Mouse (Mus musculus) thymus, postnatal 10 days (tissue): ENCODE measurements around the gene Gaa.
"Not testable (repeated sequence)": the region's sequence is repeated elsewhere in the genome, so short reads cannot be mapped to it uniquely, and the experiment has no call there.

Experiments
- DNase-seq, 2 experiments: peaks; one replicate each; pipeline ENCODE4 v3.0.0; 2021; ENCODE audit warnings: low spot score in 2 of 2

Gaa gene

DNA sequence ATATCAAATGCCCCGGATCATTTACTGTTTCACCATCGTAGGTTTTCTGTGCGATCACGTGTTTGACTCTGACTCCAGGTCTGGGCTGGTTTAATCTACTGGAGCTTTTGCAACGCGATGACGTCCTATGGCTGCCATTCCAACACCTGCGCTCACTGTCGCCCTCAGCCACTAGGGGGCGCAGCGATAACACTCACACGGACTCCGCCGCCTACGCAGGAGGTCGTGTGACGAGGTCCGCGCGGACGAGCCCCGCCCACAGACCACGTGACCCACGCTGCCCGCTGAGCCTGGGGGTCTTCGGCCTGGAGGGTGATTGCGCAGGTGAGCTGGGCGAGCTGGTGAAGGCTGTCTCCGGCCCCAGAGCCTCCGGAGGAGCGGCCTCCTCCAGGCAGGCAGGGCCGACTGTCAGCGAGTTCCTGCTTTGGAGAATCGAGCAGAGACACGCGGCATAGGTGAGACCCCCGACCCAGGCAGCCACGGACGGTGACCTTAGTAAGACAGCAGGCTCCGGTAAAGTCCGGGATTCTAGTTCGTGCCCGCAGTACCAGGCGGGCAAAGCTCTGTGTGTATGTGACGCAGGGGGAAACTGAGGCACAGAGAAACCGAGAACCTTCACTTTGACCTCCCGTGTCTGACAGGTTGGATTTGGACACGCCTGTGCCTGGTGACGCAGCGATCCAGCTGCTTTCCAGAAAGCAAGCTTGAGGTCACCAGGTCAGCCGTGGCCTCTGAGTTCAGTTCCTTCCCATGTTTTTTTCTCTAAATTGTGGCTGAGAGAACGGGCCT is at the start of gene Gaa:
Gaa (plus strand) TSS at position 120 of the 789 bp plus-strand sequence.
- DNase-seq: peak; percentile 91 to 98

DNA sequence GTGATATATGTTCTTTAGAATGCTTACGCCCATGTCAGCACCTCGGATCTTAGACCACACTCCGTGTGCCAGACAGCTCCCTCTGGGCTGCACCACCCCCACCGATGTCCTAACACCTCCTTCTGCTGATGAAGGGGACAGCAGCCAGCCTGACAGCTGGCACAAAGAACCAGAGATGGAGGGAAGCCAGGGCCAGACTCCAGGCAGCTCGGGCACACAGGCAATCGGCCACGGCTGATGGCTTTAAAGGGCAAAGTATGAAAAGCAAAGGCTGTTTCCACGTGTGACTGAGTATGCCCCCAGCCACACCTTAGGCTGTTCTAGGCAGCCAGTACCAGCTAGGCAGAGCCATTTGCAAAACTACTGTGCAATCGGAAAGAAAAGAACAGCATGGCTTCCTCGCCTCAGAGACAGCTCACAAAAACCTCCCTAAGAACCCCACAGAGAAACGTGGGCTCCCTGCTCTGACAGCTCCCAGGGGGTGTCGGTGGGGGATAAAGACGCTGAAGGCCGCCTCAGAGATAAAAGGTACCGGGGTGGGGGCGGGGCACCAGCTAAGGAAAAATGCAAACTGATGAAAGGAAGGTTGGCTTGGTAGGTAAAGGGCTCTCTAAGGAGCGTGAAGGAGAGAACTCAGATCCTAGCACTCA is 47.7 kb upstream of the Gaa start:
- DNase-seq: no peak

DNA sequence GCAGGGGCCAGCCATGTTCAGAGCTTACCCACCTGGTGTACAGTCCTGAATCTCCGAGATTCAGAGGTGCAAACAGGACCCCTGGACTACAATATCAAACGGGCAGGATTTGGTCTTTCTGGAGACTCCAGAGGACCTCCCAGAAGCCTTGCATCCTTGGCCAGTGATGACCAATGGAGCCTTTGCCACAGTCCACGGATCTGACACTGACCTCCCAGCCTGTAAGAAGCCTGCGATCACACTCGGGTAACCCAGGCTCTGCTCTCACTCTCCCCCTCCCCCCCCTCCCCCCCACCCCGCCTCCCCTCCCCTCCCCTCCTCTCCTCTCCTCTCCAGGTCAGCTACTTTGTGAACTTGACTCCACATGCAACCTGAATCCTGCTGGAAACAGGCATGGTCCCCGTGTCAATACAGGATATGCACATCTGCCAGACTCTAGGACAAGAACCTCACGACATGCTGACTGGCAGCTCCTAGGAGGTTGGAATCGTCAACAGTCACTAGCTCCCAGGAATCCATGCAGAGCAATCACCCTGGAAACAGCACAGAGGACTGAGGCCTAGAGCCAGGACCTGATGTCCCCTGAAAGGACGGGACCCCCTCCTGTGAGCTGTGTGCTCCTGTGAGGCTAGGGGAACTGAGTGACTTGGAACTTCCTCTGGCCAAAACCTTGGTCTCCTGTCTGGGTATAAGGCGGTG is 45.7 kb upstream of the Gaa start:
- no peak for DNase-seq

DNA sequence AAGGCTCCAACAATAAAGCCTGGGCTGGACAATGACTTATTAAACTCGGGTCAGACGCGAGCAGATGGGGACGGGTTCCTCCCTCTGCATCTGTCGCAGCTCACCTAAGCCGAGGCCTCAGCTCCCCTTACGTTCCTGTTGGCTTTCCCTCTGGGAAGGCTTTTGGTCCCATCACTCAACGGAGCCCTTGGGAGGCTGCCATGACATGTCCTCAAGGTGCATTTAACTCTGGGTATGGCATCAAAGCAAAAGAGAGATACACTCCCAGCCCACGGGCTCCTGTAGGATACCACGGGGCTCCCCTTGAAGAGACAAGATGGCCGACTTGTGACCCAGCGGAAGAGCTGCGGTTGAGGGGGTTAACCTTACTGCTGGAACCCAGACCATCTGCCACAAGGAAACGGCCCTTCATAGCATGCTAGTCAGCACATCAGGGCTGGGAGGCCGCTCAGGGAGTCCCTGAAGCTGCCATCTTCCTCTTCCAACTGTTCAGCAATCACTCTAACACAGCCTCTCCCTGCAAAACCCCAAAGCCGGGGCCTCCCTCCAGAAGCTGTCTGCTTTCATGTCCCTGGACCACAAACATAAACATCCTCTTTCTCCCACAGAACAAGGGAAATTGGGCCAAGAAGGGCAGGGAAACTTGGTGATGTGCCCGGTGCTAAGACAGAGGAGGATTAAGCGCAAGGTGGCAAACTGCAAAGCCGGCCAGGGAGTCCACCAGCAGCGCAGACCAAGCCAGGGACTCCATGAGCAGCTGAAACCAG is 44.4 kb upstream of the Gaa start:
- DNase-seq: no peak

DNA sequence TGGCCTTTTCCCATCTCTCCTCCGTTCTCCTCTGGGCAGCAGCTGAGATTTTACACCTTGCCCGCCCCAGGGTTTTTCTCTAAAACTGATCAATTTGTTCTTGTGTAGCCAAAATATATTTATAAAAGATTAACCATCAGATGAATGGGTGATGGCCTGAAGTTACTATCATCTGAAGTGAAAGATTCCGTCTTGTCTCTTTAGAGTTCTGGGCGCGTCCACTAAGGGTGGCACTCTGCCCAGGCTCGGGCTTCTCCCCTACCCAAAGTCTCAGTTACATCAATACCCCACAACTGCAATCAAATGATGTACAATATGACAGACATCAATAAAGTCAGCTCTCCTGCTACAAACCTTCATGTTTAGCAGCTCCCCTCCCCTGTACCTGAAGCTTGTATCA is 42.8 kb upstream of the Gaa start:
- DNase-seq: no peak

DNA sequence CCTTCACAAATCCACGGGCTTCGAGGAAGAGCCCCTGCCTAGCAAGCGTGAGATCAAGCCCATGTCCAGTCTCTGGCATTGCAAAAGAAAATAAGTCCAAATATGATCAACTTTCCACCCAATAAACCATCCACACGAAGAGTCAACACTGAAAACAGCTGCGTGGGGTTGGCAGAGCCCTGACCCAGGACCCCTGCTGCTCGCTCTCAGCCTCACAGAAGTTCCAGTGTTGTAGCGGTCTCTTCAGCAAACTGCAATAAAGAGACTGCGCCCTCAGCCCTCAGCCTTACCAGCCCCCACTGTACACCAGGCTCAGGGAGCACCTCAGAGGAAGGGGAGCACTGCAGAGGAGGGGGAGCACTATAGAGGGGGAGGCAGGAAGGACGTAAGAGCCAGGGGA is 42.1 kb upstream of the Gaa start:
- no peak for DNase-seq

DNA sequence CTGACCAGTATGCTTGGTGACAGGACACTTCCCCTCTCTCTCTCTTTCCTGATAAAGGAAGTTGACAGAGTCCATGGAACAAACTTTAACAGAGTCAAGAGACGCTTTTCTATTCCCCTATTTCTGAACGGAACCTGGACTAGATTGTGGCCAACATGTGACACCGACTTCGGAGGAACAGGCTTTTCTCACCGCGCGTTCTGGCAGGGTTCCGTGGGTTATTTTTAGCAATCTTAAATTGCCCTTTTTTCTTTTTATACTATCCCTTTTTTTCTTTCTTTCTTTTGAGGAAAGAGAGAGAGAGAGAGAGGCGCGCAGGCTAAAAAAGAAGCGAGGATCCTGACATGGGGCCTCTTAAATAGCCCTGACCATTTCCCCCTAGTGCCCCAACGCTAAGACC is 40.1 kb upstream of the Gaa start:
- no peak for DNase-seq

DNA sequence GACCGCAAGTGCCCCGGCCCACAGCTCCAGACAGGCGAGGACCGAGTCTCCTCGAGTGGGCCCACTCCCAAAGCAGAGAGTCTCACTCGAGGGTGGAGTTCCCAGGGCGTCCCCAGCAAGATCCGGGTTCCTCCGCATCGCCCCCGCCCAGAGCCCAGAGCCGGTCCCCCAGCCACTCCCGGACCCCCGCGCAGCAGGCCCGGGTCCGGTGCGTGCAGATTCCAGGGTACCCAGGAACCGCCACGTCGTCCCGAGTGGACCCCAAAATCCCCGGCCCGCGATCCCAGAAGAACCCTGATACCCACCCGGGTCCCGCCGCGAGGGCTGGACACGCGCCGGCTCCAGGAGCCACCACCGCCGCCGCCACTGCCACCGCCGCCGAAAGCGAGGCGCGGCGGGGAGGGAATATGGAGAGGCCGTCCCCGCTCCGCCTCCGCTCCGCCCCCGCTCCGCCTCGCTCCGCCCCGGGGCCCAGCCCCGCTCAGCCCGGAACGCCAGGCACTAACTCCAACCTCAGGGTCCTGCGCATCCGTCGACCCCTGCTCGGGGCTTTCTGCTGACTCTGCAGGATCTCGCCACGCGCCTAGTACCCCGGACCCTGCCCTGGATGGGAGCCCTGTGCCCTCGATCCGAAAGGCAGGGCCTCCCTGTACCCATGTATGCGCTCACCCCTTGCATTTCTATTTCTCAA is 39.5 kb upstream of the Gaa start, which contains the start of the genes Tbc1d16 and Ccdc40:
Tbc1d16 (minus strand) TSS at position 409 of the 691 bp plus-strand sequence.
Ccdc40 (plus strand) TSS at position 482 of the 691 bp plus-strand sequence.
- peak; percentile 34 to 53 for DNase-seq

DNA sequence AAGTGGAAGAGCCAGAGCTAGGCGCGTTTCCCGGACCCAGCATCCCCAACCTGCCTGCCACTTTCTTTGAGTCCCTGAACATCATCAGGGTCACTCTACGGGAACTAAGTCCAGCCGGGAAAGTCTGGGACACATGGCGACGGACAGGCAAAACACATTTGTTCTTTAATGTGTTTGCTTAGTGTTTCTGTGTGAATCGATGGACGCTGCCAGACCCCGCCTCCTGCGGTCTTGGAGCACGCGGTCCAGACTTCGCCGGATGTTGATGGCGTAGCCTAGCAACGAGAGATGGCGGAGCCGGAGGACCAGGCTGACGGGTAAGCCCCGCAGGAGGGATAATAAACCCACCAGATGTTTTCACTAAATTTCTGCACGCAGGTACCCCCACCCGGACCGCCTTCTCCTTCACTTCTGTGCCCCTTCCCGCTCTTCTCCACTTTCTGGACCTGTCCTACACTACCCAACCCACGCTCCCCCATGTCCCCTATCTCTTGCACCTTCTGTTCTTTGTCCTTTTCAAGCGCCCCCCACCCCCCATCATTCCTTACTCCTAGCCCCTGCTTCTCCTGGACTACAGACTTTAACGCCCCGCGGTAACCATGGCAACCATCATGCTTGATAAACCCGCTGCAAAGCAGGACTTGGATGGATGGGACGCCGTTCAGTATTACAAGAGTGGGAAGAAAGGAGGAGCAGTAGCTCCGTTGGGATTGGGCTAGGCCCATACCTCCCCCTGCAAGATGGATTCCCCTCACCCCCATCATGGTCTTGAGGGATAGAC is 38.7 kb upstream of the Gaa start:
- DNase-seq: peak in 1 of 2 experiments; percentile 40

DNA sequence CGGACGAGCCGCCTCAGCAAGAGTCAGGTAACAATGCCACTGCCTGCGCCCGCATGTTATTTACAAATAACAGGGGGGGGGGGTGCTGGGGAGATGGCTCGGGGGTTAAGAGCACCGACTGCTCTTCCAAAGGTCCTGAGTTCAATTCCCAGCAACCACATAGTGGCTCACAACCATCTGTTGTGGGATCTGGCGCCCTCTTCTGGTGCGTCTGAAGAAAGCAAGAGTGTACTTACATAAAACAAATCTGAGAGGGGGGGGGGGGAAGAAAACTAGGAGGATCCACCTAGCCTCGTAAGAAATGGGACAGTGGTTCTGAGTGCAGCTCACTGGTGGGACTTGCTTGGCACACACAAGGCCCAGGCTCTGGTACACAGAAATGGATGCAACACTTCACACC is 32.9 kb upstream of the Gaa start:
- no peak for DNase-seq

DNA sequence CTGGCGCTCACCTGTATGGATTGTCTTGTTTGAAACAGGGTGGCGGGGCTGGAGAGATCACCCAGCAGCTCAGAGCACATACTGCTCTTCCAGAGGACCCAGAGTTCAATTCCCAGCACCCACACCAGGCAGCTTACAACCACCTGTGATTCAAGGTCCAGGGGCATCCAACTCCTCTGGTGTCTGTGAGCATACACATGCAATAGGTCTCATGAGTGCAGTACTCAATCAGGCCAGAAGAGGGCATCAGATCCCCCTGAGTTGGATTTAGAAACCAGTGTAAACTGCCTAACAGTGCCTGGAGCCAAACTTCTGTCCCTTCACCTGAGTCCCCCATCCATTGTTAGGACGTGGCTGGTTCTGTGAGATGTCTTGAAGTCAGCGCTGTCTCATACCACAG is 32.1 kb upstream of the Gaa start:
- DNase-seq: peak; percentile 65 to 83

DNA sequence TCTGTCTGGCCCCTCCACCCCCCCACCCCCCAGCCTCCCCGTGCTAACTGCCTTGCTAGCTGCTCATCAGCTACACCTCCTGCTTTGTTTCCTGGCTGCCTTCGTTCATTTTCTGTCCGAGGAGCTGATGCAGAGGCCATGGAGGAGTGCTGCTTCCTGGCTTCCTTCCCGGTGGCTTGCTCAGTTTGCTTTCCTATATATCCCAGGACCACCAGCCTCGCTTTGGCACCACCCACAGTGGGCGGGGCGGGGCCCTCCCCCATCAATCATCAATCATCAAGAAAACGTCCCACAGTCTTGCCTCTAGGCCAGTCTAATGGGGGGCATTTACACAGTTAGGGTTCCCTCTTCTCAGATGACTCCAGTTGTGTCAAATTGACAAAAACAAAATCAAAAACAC is 31.3 kb upstream of the Gaa start:
- no peak for DNase-seq

DNA sequence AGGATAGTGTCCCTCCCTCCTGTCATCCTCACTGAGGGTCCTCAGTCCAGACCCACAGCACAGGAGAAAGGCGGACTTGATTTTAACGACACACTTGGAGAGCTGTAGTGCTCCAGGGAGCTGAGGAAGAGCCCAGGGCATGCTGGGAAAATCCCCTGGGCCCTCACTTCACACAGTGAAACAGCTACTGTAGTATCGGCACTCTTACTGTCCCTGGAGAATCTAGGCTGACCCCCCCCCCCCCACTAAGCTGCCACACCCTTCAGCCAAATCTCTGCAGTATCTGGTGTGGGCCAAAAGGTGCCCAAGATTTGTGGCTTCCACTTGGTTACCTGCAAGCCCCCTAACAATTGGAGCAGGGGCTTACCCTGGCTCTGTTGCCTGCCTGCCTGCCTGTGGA is 30.7 kb upstream of the Gaa start:
- DNase-seq: no peak

DNA sequence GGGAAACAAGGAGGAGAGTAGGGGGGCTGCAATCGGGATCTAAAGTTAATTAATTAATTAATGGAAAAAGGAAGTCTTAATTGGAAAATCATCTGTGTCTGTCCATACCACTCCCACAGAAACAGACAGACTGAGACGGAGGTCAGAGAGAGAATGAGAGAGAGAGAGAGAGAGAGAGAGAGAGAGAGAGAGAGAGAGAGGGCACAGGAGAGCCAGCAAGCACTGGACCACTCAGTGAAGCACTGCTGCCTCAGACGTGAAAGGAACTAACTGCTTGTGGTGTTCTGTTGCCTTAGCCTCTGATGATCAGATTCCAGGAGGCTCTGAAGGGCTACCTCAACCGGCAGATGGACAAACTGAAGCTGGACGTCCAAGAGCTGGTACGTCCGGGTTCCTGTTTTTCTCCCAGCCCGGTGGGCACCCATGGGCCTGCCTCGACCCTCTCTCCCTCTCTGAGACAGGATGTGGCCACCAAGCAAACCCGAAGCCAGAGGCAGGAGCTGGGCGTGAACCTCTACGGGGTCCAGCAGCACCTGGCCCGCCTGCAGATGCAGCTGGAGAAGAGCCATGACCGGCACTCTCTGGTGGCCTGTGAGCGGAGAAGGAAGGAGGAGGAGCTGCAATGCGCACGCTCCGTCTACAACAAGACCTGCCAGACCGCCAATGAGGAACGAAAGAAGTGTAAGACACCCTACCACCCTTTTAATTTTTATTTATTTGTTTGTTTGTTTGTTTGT is 30.0 kb upstream of the Gaa start:
- DNase-seq: peak; percentile 22 to 41

DNA sequence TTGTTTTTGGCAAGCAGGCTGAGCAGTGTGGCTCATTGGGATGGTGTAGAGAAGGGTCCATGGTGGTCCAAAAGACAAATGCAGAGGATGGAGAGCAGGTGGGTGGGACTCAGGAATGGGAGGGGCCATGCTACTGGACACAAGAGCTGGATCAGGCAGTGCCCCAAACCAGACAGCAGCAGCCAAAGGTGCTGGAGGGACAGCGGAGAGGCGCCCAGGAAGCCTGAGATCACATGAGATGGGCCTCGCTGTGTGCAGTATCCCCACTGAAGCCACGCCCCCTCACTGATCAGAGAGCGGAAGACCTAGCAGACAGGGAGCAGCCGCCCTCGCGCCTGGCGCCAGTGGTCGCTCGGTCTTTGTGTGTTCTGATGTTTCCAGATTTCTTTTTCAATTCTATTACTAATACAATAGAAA is 29.4 kb upstream of the Gaa start:
- peak; percentile 63 to 79 for DNase-seq

DNA sequence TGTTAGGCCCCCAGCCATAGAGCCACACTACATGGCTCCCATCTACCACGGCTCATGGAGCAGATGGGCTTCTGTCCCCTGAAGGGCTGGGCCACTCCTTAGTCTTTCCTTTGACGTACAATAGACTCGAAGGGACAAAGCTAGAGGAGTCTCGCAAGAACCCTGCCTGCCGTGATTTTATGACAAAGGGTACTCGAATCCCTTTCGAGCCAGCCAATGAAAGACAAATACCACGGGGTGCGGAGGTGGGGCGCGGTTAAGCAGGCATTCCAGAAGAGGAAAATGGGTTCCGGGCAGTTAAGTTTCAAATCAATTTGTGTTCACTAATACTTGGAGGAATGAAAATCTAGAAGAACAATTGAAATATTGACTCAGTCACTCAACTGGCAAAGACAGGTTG is 28.2 kb upstream of the Gaa start:
- DNase-seq: no peak

DNA sequence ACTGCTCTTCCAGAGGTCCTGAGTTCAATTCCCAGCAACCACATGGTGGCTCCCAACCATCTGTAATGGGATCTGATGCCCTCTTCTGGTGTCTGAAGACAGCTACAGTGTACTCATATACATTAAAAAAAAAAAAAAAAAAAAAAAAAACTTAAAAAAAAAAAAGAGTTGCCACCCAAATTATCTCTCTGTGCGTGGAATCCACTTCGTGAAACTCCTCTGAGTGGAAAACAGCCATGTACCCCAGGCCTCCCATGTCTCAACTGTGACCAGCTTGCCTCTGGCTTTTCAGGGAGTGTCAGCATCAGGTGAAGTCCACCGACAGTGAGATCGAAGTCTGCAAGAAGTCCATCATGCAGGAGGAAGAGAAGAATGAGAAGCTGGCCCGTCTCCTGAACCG is 22.1 kb upstream of the Gaa start:
- DNase-seq: not testable (repeated sequence)

DNA sequence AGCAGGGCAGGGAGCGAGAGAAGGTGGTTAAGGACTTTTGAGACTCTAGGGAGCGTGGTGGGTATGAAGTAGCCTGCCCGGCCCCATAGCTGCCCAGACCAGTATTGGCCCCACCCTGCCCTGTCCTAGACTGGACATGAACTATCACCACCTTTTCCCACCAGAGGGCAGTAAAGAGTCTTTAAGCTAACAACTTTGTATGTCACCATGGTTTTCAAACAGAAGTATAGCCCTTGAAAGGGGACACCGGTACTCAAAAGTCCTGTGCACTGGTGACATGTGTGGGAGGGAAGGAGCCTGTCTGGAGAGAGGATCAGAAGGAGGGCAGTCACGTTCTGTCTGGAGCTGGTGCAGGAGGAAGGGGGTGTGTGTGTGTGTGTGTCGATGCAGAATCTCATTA is 18.7 kb upstream of the Gaa start:
- peak in 1 of 2 experiments; percentile 61 for DNase-seq

DNA sequence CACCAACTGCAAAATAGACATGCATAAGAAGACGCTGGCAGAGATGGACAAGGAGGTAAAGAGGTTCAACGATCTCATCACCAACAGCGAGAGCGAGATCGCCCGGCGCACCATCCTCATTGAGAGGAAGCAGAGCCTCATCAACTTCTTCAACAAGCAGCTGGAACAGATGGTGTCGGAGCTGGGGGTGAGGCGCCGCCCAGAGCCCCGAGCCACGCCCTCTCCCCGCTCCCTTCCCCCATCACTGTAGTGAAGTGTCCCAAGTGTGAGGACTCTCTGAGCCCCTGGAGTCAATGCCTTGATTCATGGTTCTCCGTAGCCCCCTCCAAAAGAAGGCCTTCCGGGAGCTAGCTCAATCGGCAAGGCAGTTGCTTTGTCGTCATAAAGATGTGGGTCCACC is 16.7 kb upstream of the Gaa start:
- peak; percentile 47 to 56 for DNase-seq
